Mouse (Mus musculus) C2C12 (cell line): ENCODE measurements around the gene Cby3.

Experiments used
- CTCF ChIP-seq: IDR thresholded peaks from one replicate; pipeline ENCODE4 v1.5.1; 2011; ENCODE audit not compliant: control insufficient read depth, insufficient read depth, insufficient read length
- MAX ChIP-seq: IDR thresholded peaks from one replicate; pipeline ENCODE4 v1.6.1; 2011; ENCODE audit warnings: mild to moderate bottlenecking, control low read depth
- MYOG ChIP-seq: IDR thresholded peaks from one replicate; pipeline ENCODE4 v1.6.1; 2011; ENCODE audit not compliant: control insufficient read depth, insufficient read length; ENCODE audit errors: extremely low read depth
- USF1 ChIP-seq: IDR thresholded peaks from one replicate; pipeline ENCODE4 v1.6.1; 2011; ENCODE audit warnings: low read depth, mild to moderate bottlenecking, control low read depth, moderate library complexity

DNA sequence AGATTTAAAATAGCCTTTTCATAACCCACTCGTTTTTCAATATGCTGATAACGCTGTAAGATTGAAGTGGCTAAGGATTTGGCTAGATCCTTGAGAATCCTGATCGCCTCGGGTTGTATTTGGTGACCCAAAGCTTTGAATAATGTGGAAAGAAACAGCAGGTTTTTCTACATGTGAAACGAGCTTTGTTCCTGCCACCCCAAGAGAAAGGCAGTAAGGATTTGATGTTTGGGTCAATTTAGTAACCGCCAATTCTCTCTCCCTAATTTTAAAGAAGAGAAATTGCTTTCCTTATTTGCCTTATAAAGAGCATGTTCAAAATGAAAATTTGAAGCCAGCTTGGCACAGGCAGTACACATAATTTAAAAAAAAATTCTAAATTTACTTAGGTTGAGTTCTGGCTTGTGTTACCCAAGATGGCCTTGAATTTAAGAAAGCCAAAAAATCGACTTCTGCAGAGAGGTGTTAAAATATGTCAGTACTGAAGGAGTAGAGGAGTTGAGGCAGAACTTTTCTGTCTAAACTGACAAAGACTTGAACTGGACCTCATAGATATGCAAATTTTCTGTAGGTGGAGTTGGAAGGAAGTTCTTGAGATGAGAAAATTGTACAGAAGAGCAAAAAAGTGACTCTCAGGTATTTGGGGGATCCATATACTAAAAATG, 27.8 kb upstream of the Cby3 start:
- TF ChIP-seq CTCF (no peak), USF1 (no peak), MYOG (no peak), MAX (no peak)
